In genomic region chr16:35771141-35771540, GRCm38 (mm10) we compare ENCODE assay signal across 8 mouse cellular contexts. TPM values are rescaled to one million over a fixed set of nuclear protein-coding genes. Genes with fewer than 3 reads are reported as not detected.
DNase-seq lines count a peak whose midpoint lies in the region; ATAC-seq and TF ChIP-seq lines count a peak whose summit lies in the region.

No protein-coding gene starts in this region.

- H3K9me3 ChIP-seq in lung, embryonic 15.5 days: no peaks in the 10 kb centered on the region
- H3K9me3 ChIP-seq in forebrain, embryonic 10.5 days: no peaks in the 10 kb centered on the region
- H3K9me3 ChIP-seq in limb, embryonic 11.5 days (ENCODE audit: control insufficient read depth, low read length): no peaks in the 10 kb centered on the region

- peak overlapping the region; percentile 90 for H3K4me2 ChIP-seq in lung, embryonic 15.5 days
- H3K4me2 ChIP-seq in limb, embryonic 11.5 days (ENCODE audit: low read depth, severe bottlenecking): peak overlapping the region; percentile 65

- no peaks in the 10 kb centered on the region for H3K27me3 ChIP-seq in lung, embryonic 15.5 days
- H3K27me3 ChIP-seq in forebrain, embryonic 10.5 days (ENCODE audit: poor library complexity, severe bottlenecking): no peaks in the 10 kb centered on the region; the same call in 1 of the 2 replicates
- no peaks in the 10 kb centered on the region for H3K27me3 ChIP-seq in limb, embryonic 11.5 days (ENCODE audit: control insufficient read depth, insufficient read depth, low read length)
- no peaks in the 10 kb centered on the region for H3K27me3 ChIP-seq in small intestine, adult 2 months (ENCODE audit: control insufficient read depth, insufficient read depth, low read length)

- TF ChIP-seq CTCF in lung, adult 2 months (IDR thresholded peaks at IDR 0.05; ENCODE audit: insufficient read depth, low read length): no peak
- TF ChIP-seq CTCF in small intestine, adult 2 months (IDR thresholded peaks at IDR 0.05; ENCODE audit: extremely low read depth, insufficient read length, insufficient replicate concordance, low read depth, low read length): no peak

- no peak overlapping the region for H3K27ac ChIP-seq in lung, embryonic 15.5 days
- H3K27ac ChIP-seq in forebrain, embryonic 10.5 days: no peak overlapping the region
- no peak overlapping the region for H3K27ac ChIP-seq in limb, embryonic 11.5 days (replicated peaks; ENCODE audit: low read depth, low read length)
- no peak overlapping the region for H3K27ac ChIP-seq in small intestine, adult 2 months (ENCODE audit: insufficient read depth, low read depth, low read length)

- no peak for TF ChIP-seq POLR2A in lung, adult 2 months (IDR thresholded peaks at IDR 0.05; ENCODE audit: borderline replicate concordance, extremely low read depth, low read depth, low read length)
- no peak for TF ChIP-seq POLR2A in small intestine, adult 2 months (IDR thresholded peaks at IDR 0.05; ENCODE audit: low read depth, low read length)

- H3K4me3 ChIP-seq in lung, embryonic 15.5 days: peak overlapping the region; percentile 61
- no peak overlapping the region for H3K4me3 ChIP-seq in lung, adult 2 months (replicated peaks; ENCODE audit: extremely low read depth, low read depth, low read length)
- peak overlapping the region; percentile 94 for H3K4me3 ChIP-seq in forebrain, embryonic 10.5 days
- H3K4me3 ChIP-seq in limb, embryonic 11.5 days (ENCODE audit: low read depth, low read length): peak overlapping the region; percentile 92; the same call in 1 of the 2 replicates
- H3K4me3 ChIP-seq in small intestine, adult 2 months (ENCODE audit: low read depth, low read length): peak overlapping the region; percentile 36

- 15% methylated on average over 8 of the region's 8 CpGs for WGBS in lung, embryonic 15.5 days
- WGBS in lung, adult 2 months: 39% methylated on average over 8 of the region's 8 CpGs
- WGBS in forebrain, embryonic 10.5 days: 12% methylated on average over 8 of the region's 8 CpGs
- 15% methylated on average over 8 of the region's 8 CpGs for WGBS in limb, embryonic 11.5 days
- WGBS in small intestine, adult 2 months: 34% methylated on average over 8 of the region's 8 CpGs

- DNase-seq in lung, adult 2 months: no peak
- DNase-seq in forebrain, embryonic 10.5 days (ENCODE audit: extremely low spot score, low spot score): no peak
- DNase-seq in limb, embryonic 11.5 days (ENCODE audit: low spot score): no peak
- no peak for DNase-seq in layer of hippocampus, adult 9-10 months (ENCODE audit: low spot score)
- DNase-seq in spleen, postnatal 36 days (ENCODE audit: low spot score in 2 of 2): no peak
- no peak for DNase-seq in c-Kit-positive CD71-positive TER-119-positive erythroid progenitor cells, embryonic 14.5 days (ENCODE audit: low spot score)

- H3K4me1 ChIP-seq in lung, embryonic 15.5 days: peaks cover 27% of the 10 kb centered on the region
- peaks cover 4% of the 10 kb centered on the region; the same call in 1 of the 2 replicates for H3K4me1 ChIP-seq in lung, adult 2 months (ENCODE audit: control insufficient read depth, insufficient read depth, low read length)
- peaks cover 42% of the 10 kb centered on the region for H3K4me1 ChIP-seq in forebrain, embryonic 10.5 days
- H3K4me1 ChIP-seq in limb, embryonic 11.5 days (ENCODE audit: control insufficient read depth, insufficient read depth, low read length): peaks cover 8% of the 10 kb centered on the region; the same call in 1 of the 2 replicates
- peaks cover 7% of the 10 kb centered on the region for H3K4me1 ChIP-seq in small intestine, adult 2 months (ENCODE audit: control insufficient read depth, insufficient read depth, insufficient read length, low read length)

- no peaks in the 10 kb centered on the region for H3K36me3 ChIP-seq in lung, embryonic 15.5 days
- H3K36me3 ChIP-seq in forebrain, embryonic 10.5 days (replicated peaks): peaks cover 9% of the 10 kb centered on the region
- H3K36me3 ChIP-seq in limb, embryonic 11.5 days (ENCODE audit: control insufficient read depth, insufficient read depth, low read length): no peaks in the 10 kb centered on the region
- H3K36me3 ChIP-seq in small intestine, adult 2 months (ENCODE audit: control insufficient read depth, insufficient read depth, low read length): no peaks in the 10 kb centered on the region

- H3K9ac ChIP-seq in lung, embryonic 15.5 days: no peak overlapping the region
- no peak overlapping the region for H3K9ac ChIP-seq in limb, embryonic 11.5 days (ENCODE audit: low read length)

- no peak for ATAC-seq in lung, embryonic 15.5 days (ENCODE audit: borderline replicate concordance, extremely low read depth, low FRiP score, low TSS enrichment)
- ATAC-seq in limb, embryonic 11.5 days (ENCODE audit: insufficient number of reproducible peaks, low FRiP score, low TSS enrichment, low read depth): no peak

RNA-seq across cellular contexts. Expression of gene Hspbap1, which starts 1.0 kb away (rescaled TPM):
- 14.3 and 14.6 TPM in 2 replicates for polyA plus RNA-seq in lung, embryonic 15.5 days (2015; fragmentation: Nextera tagmentation; extraction: Ambion mirVana)
- 4.2 and 5.8 TPM in 2 replicates for polyA plus RNA-seq in lung, adult 2 months (2012; rRNA removed)
- polyA plus RNA-seq in forebrain, embryonic 10.5 days (2016; fragmentation: Nextera tagmentation; extraction: Ambion mirVana): 28.7 and 29.9 TPM in 2 replicates
- 23.5 and 23.8 TPM in 2 replicates for polyA plus RNA-seq in limb, embryonic 11.5 days (2014; fragmentation: Nextera tagmentation; extraction: Ambion mirVana)
- 1.6 and 4.4 TPM in 2 replicates for polyA plus RNA-seq in small intestine, adult 2 months (2012; rRNA removed)

RNA-seq across cellular contexts. Expression of gene Dirc2, which starts 2.0 kb away (rescaled TPM):
- polyA plus RNA-seq in lung, embryonic 15.5 days (2015; fragmentation: Nextera tagmentation; extraction: Ambion mirVana): 13.0 and 13.7 TPM in 2 replicates
- 31.8 and 41.7 TPM in 2 replicates for polyA plus RNA-seq in lung, adult 2 months (2012; rRNA removed)
- polyA plus RNA-seq in forebrain, embryonic 10.5 days (2016; fragmentation: Nextera tagmentation; extraction: Ambion mirVana): 9.3 and 10.4 TPM in 2 replicates
- 13.0 and 15.2 TPM in 2 replicates for polyA plus RNA-seq in limb, embryonic 11.5 days (2014; fragmentation: Nextera tagmentation; extraction: Ambion mirVana)
- 27.4 and 52.7 TPM in 2 replicates for polyA plus RNA-seq in small intestine, adult 2 months (2012; rRNA removed)
